Mouse (Mus musculus) heart, postnatal 0 days (tissue): ENCODE data around the gene Gm13124. TPM values are rescaled to one million over a fixed set of nuclear protein-coding genes. Genes with fewer than 3 reads are reported as not detected.

ENCODE experiments used
- ATAC-seq: fragments of 200-750 bp; cut with Nextera tagmentation; 2 replicates; pipeline ENCODE4 v1.8.0; 2017; ENCODE audit warnings: low read depth, moderate number of reproducible peaks, moderate library complexity; ENCODE audit not compliant: insufficient read depth
- DNase-seq: peaks from one replicate; pipeline ENCODE4 v3.0.0-alpha.2; 2016; ENCODE audit warnings: low spot score
- H3K27ac ChIP-seq: fragments of 300-500 bp; sonication (generic); 2 replicates; pipeline ENCODE4 v1.5.1; 2014; ENCODE audit warnings: low read depth, mild to moderate bottlenecking
- H3K27me3 ChIP-seq: fragments of 300-500 bp; sonication (generic); 2 replicates; pipeline ENCODE4 v1.6.1; 2014; ENCODE audit warnings: low read length, mixed read lengths; ENCODE audit not compliant: control insufficient read depth, insufficient read depth
- H3K36me3 ChIP-seq: fragments of 300-500 bp; sonication (generic); replicated peaks from 2 replicates; pipeline ENCODE4 v1.6.1; 2014; ENCODE audit warnings: low read length, mixed read lengths; ENCODE audit not compliant: control insufficient read depth, insufficient read depth
- H3K4me1 ChIP-seq: fragments of 300-500 bp; sonication (generic); 2 replicates; pipeline ENCODE4 v1.6.1; 2014; ENCODE audit warnings: antibody characterized with exemption; ENCODE audit not compliant: control insufficient read depth, insufficient read depth
- H3K4me2 ChIP-seq: fragments of 300-500 bp; sonication (generic); 2 replicates; pipeline ENCODE4 v1.6.1; 2014; ENCODE audit warnings: low read depth, mild to moderate bottlenecking, low read length, moderate library complexity
- H3K4me3 ChIP-seq: fragments of 300-500 bp; sonication (generic); 2 replicates; pipeline ENCODE4 v1.5.1; 2014; ENCODE audit warnings: low read depth, low read length
- H3K9ac ChIP-seq: fragments of 300-500 bp; sonication (generic); replicated peaks from 2 replicates; pipeline ENCODE4 v1.6.1; 2014; ENCODE audit warnings: low read depth, low read length, mixed read lengths
- H3K9me3 ChIP-seq: fragments of 300-500 bp; sonication (generic); replicated peaks from 2 replicates; pipeline ENCODE4 v1.6.1; 2016; ENCODE audit warnings: low read length; ENCODE audit not compliant: control insufficient read depth
- CTCF ChIP-seq: IDR thresholded peaks from 2 replicates; pipeline ENCODE4 v1.5.1; 2016; ENCODE audit warnings: antibody characterized with exemption, control low read depth, low read depth
- EP300 ChIP-seq: IDR thresholded peaks from 2 replicates; pipeline ENCODE4 v1.6.1; 2016; ENCODE audit warnings: antibody characterized with exemption, low read depth
- WGBS: fragments of 180-500 bp; shearing (Covaris S2); extraction: QIAGEN DNeasy Blood & Tissue Kit; methylation state at CpG from one replicate; pipeline ENCODE4 v1.1.7; 2014; 5-methylcytosine and 5-hydroxymethylcytosine counted together
- polyA plus RNA-seq: library from polyadenylated mRNA; unstranded; fragments of >200 nt; fragmentation: Nextera tagmentation; extraction: Ambion mirVana; gene quantifications from 2 replicates; pipeline ENCODE4 v1.2.1, GENCODE M21; 2015
- total RNA-seq: library from RNA; depleted of rRNA; stranded (reverse); fragments of >200 nt; gene quantifications from 2 replicates; pipeline ENCODE4 v1.2.3, GENCODE M21; 2014; ENCODE audit warnings: low replicate concordance; rRNA removed

Gm13124 gene
- total and polyA plus RNA-seq, 2 experiments from 2014 or later, result not detected

GRCm38 (mm10) chr4:144506518-144506917 lies 58.4 kb downstream of the Gm13124 start:
- H3K9ac ChIP-seq, result no peak overlapping the region
- no peak overlapping the region for H3K4me2 ChIP-seq
- ATAC-seq (no peak), DNase-seq (no peak)
- no peak overlapping the region for H3K27ac ChIP-seq
- H3K9me3 ChIP-seq, result peaks cover 4% of the 10 kb centered on the region; the same call in 1 of the 2 replicates
- H3K4me1 ChIP-seq, result no peaks in the 10 kb centered on the region
- 74% methylated on average over 1 of the region's 1 CpGs for WGBS
- no peaks in the 10 kb centered on the region for H3K36me3 ChIP-seq
- no peaks in the 10 kb centered on the region for H3K27me3 ChIP-seq
- no peak overlapping the region for H3K4me3 ChIP-seq
- TF ChIP-seq EP300 (no peak), CTCF (no peak)

Other genes starting within 250 kb of the Gm13124 start
- gene Gm13128, start 234.9 kb downstream of the Gm13124 start, total RNA-seq, result not detected in 2 replicates
- not detected in 2 replicates for gene Gm13128, start 234.9 kb downstream of the Gm13124 start, polyA plus RNA-seq
- not detected in 2 replicates for gene Gm13119, start 207.2 kb downstream of the Gm13124 start, total RNA-seq
- not detected in 2 replicates for gene Gm13119, start 207.2 kb downstream of the Gm13124 start, polyA plus RNA-seq
- gene Pramef20, start 187.2 kb downstream of the Gm13124 start, total RNA-seq, result not detected in 2 replicates
- gene Pramef20, start 187.2 kb downstream of the Gm13124 start, polyA plus RNA-seq, result not detected in 2 replicates
- gene Pramef12, start 156.7 kb downstream of the Gm13124 start, total RNA-seq, result not detected in 2 replicates
- gene Pramef12, start 156.7 kb downstream of the Gm13124 start, polyA plus RNA-seq, result 0.05 TPM in 1 of 2 replicates, not detected in the other
- gene 1700012P22Rik, start 126.4 kb downstream of the Gm13124 start, total RNA-seq, result not detected in 2 replicates
- gene 1700012P22Rik, start 126.4 kb downstream of the Gm13124 start, polyA plus RNA-seq, result not detected in 2 replicates
- not detected in 2 replicates for gene Gm9944, start 111.8 kb downstream of the Gm13124 start, total RNA-seq
- not detected in 2 replicates for gene Gm9944, start 111.8 kb downstream of the Gm13124 start, polyA plus RNA-seq
- gene Aadacl3, start 101.4 kb downstream of the Gm13124 start, total RNA-seq, result not detected in 2 replicates
- not detected in 2 replicates for gene Aadacl3, start 101.4 kb downstream of the Gm13124 start, polyA plus RNA-seq
- gene 9430007A20Rik, start 45.3 kb downstream of the Gm13124 start, total RNA-seq, result not detected in 2 replicates
- not detected in 2 replicates for gene 9430007A20Rik, start 45.3 kb downstream of the Gm13124 start, polyA plus RNA-seq
- not detected in 2 replicates for gene Aadacl4, start 48.6 kb upstream of the Gm13124 start, total RNA-seq
- gene Aadacl4, start 48.6 kb upstream of the Gm13124 start, polyA plus RNA-seq, result not detected in 2 replicates
- not detected in 2 replicates for gene Gm436, start 121.2 kb upstream of the Gm13124 start, total RNA-seq
- gene Gm436, start 121.2 kb upstream of the Gm13124 start, polyA plus RNA-seq, result not detected in 2 replicates
- not detected in 2 replicates for gene Gm13178, start 156.3 kb upstream of the Gm13124 start, total RNA-seq
- gene Gm13178, start 156.3 kb upstream of the Gm13124 start, polyA plus RNA-seq, result not detected in 2 replicates
- gene Gm438, start 221.4 kb upstream of the Gm13124 start, total RNA-seq, result not detected in 2 replicates
- gene Gm438, start 221.4 kb upstream of the Gm13124 start, polyA plus RNA-seq, result not detected in 2 replicates